Mouse (Mus musculus): ENCODE results near the gene Ptprd. TPM values are rescaled to one million over a fixed set of nuclear protein-coding genes. Genes with fewer than 3 reads are reported as not detected.

The Ptprd gene
- polyA plus RNA-seq, 1 experiment, result 7.8 TPM

- no peak for DNase-seq (ENCODE audit: low read depth)
Measured at GRCm38 (mm10) chr4:77558404-77559202, 653.2 kb downstream of the Ptprd start.

GRCm38 (mm10) chr4:77555841-77556240 lies 655.9 kb downstream of the Ptprd start:
- no peak for DNase-seq (ENCODE audit: low read depth)

- DNase-seq (ENCODE audit: low read depth), result no peak
Measured at GRCm38 (mm10) chr4:77537843-77538242, 673.9 kb downstream of the Ptprd start.

- DNase-seq (ENCODE audit: low read depth), result no peak
Measured at GRCm38 (mm10) chr4:77537336-77537735, 674.4 kb downstream of the Ptprd start.

- DNase-seq (ENCODE audit: low read depth), result no peak
Measured at GRCm38 (mm10) chr4:77535601-77536000, 676.2 kb downstream of the Ptprd start.

GRCm38 (mm10) chr4:77534553-77534952 lies 677.2 kb downstream of the Ptprd start:
- no peak for DNase-seq (ENCODE audit: low read depth)

- DNase-seq (ENCODE audit: low read depth), result no peak
Measured at GRCm38 (mm10) chr4:77519166-77519565, 692.6 kb downstream of the Ptprd start.

- DNase-seq (ENCODE audit: low read depth), result no peak
Measured at GRCm38 (mm10) chr4:77513914-77514628, 697.7 kb downstream of the Ptprd start.

GRCm38 (mm10) chr4:77513041-77513440 lies 698.7 kb downstream of the Ptprd start:
- no peak for DNase-seq (ENCODE audit: low read depth)

GRCm38 (mm10) chr4:77454049-77454448 lies 757.7 kb downstream of the Ptprd start:
- no peak for DNase-seq (ENCODE audit: low read depth)

GRCm38 (mm10) chr4:77399146-77399545 lies 812.6 kb downstream of the Ptprd start:
- DNase-seq (ENCODE audit: low read depth), result no peak

- no peak for DNase-seq (ENCODE audit: low read depth)
Measured at GRCm38 (mm10) chr4:77361728-77362127, 850.0 kb downstream of the Ptprd start.

GRCm38 (mm10) chr4:77327198-77327597 lies 884.6 kb downstream of the Ptprd start:
- no peak for DNase-seq (ENCODE audit: low read depth)

GRCm38 (mm10) chr4:77317060-77317680 lies 894.6 kb downstream of the Ptprd start:
- DNase-seq (ENCODE audit: low read depth), result no peak

GRCm38 (mm10) chr4:77316644-77317043 lies 895.1 kb downstream of the Ptprd start:
- no peak for DNase-seq (ENCODE audit: low read depth)

- DNase-seq (ENCODE audit: low read depth), result no peak
Measured at GRCm38 (mm10) chr4:77310127-77310788, 901.5 kb downstream of the Ptprd start.

GRCm38 (mm10) chr4:77283423-77283822 lies 928.3 kb downstream of the Ptprd start:
- no peak for DNase-seq (ENCODE audit: low read depth)

- no peak for DNase-seq (ENCODE audit: low read depth)
Measured at GRCm38 (mm10) chr4:77277913-77278312, 933.8 kb downstream of the Ptprd start.

- DNase-seq (ENCODE audit: low read depth), result no peak
Measured at GRCm38 (mm10) chr4:77259972-77260290, 951.8 kb downstream of the Ptprd start.

GRCm38 (mm10) chr4:77259250-77259971 lies 952.4 kb downstream of the Ptprd start:
- DNase-seq (ENCODE audit: low read depth), result no peak

GRCm38 (mm10) chr4:77251188-77251587 lies 960.6 kb downstream of the Ptprd start:
- DNase-seq (ENCODE audit: low read depth), result no peak

GRCm38 (mm10) chr4:77249801-77250200 lies 962.0 kb downstream of the Ptprd start:
- DNase-seq (ENCODE audit: low read depth), result no peak
